Mouse (Mus musculus): ENCODE measurements around the gene Dph5. TPM values are rescaled to one million over a fixed set of nuclear protein-coding genes. Genes with fewer than 3 reads are reported as not detected.
A peak's percentile ranks its signal among the peaks of the same experiment; 100 is the strongest.

The Dph5 gene
- polyA plus RNA-seq, 2 experiments: 10.2 to 15.0 TPM

- no peak for TF ChIP-seq EP300 (IDR thresholded peaks at IDR 0.05; ENCODE audit: low read depth)
- TF ChIP-seq CTCF (IDR thresholded peaks at IDR 0.05; ENCODE audit: low read depth): no peak
- WGBS (ENCODE audit: insufficient replicate concordance): 38% methylated on average over 1 of the region's 1 CpGs
Measured at GRCm38 (mm10) chr3:115867901-115868300, 19.7 kb upstream of the Dph5 start.

GRCm38 (mm10) chr3:115869360-115869759 lies 18.3 kb upstream of the Dph5 start:
- H3K9ac ChIP-seq (replicated peaks): no peak overlapping the region
- DNase-seq (ENCODE audit: low read depth in 3 of 3, low spot score in 3 of 3) (peak in 2 of 3 experiments; percentile 38 to 45), ATAC-seq (ENCODE audit: insufficient read depth) (peak; percentile 78; the same call in 1 of the 2 replicates)
- H3K36me3 ChIP-seq (replicated peaks; ENCODE audit: control insufficient read depth, insufficient read depth, low read depth): no peaks in the 10 kb centered on the region
- no peak overlapping the region; the same call in 1 of the 2 replicates for H3K27ac ChIP-seq
- no peak overlapping the region for H3K4me2 ChIP-seq (ENCODE audit: low read depth)
- no peaks in the 10 kb centered on the region for H3K9me3 ChIP-seq (ENCODE audit: control insufficient read depth, low read length)
- TF ChIP-seq CTCF (IDR thresholded peaks at IDR 0.05; ENCODE audit: low read depth) (no peak), EP300 (IDR thresholded peaks at IDR 0.05; ENCODE audit: low read depth) (peak; percentile 46; the same call in 1 of the 2 replicates)
- H3K4me1 ChIP-seq (replicated peaks; ENCODE audit: control insufficient read depth in 2 of 2, insufficient read depth in 2 of 2, low read length in 1 of 2): peaks cover 0 to 8% of the 10 kb centered on the region in 2 experiments; a peak in 2 of 4 replicates
- 11% methylated on average over 2 of the region's 2 CpGs for WGBS (ENCODE audit: insufficient replicate concordance)
- H3K27me3 ChIP-seq (ENCODE audit: control insufficient read depth, insufficient read depth, low read length): no peaks in the 10 kb centered on the region
- H3K4me3 ChIP-seq (ENCODE audit: insufficient read depth in 1 of 2, low read depth in 2 of 2, low read length in 2 of 2): no peak overlapping the region

More at GRCm38 (mm10) chr3:115867901-115868300, 19.7 kb upstream of the Dph5 start:
- no peaks in the 10 kb centered on the region for H3K36me3 ChIP-seq (replicated peaks; ENCODE audit: control insufficient read depth, insufficient read depth, low read depth)
- H3K4me3 ChIP-seq (ENCODE audit: insufficient read depth in 1 of 2, low read depth in 2 of 2, low read length in 2 of 2): no peak overlapping the region
- no peaks in the 10 kb centered on the region for H3K27me3 ChIP-seq (ENCODE audit: control insufficient read depth, insufficient read depth, low read length)
- no peaks in the 10 kb centered on the region for H3K9me3 ChIP-seq (ENCODE audit: control insufficient read depth, low read length)
- H3K4me1 ChIP-seq (replicated peaks; ENCODE audit: control insufficient read depth in 2 of 2, insufficient read depth in 2 of 2, low read length in 1 of 2): peaks cover 0 to 8% of the 10 kb centered on the region in 2 experiments; a peak in 2 of 4 replicates
- H3K4me2 ChIP-seq (ENCODE audit: low read depth): no peak overlapping the region
- DNase-seq (ENCODE audit: low read depth in 3 of 3, low spot score in 3 of 3): no peak
- no peak overlapping the region for H3K9ac ChIP-seq (replicated peaks)
- no peak for ATAC-seq (ENCODE audit: insufficient read depth)
- H3K27ac ChIP-seq: no peak overlapping the region

GRCm38 (mm10) chr3:115875551-115875950 lies 12.1 kb upstream of the Dph5 start:
- ATAC-seq (ENCODE audit: insufficient read depth) (no peak), DNase-seq (ENCODE audit: low read depth in 3 of 3, low spot score in 3 of 3) (no peak)
- Histone ChIP-seq H3K27me3 (ENCODE audit: control insufficient read depth, insufficient read depth, low read length) (no peaks in the 10 kb centered on the region), H3K27ac (no peak overlapping the region), H3K4me1 (replicated peaks; ENCODE audit: control insufficient read depth in 2 of 2, insufficient read depth in 2 of 2, low read length in 1 of 2) (no peaks in the 10 kb centered on the region), H3K9me3 (ENCODE audit: control insufficient read depth, low read length) (no peaks in the 10 kb centered on the region), H3K36me3 (replicated peaks; ENCODE audit: control insufficient read depth, insufficient read depth, low read depth) (no peaks in the 10 kb centered on the region), H3K4me3 (ENCODE audit: insufficient read depth in 1 of 2, low read depth in 2 of 2, low read length in 2 of 2) (no peak overlapping the region), H3K4me2 (ENCODE audit: low read depth) (no peak overlapping the region), H3K9ac (replicated peaks) (no peak overlapping the region)
- no peak for TF ChIP-seq CTCF (IDR thresholded peaks at IDR 0.05; ENCODE audit: low read depth)
- no peak for TF ChIP-seq EP300 (IDR thresholded peaks at IDR 0.05; ENCODE audit: low read depth)
- WGBS (ENCODE audit: insufficient replicate concordance): 64% methylated on average over 6 of the region's 6 CpGs

GRCm38 (mm10) chr3:115877133-115877532 lies 10.5 kb upstream of the Dph5 start:
- H3K27ac ChIP-seq: no peak overlapping the region
- DNase-seq (ENCODE audit: low read depth in 3 of 3, low spot score in 3 of 3): no peak
- no peaks in the 10 kb centered on the region for H3K4me1 ChIP-seq (replicated peaks; ENCODE audit: control insufficient read depth in 2 of 2, insufficient read depth in 2 of 2, low read length in 1 of 2)
- no peak overlapping the region for H3K4me2 ChIP-seq (ENCODE audit: low read depth)
- no peaks in the 10 kb centered on the region for H3K36me3 ChIP-seq (replicated peaks; ENCODE audit: control insufficient read depth, insufficient read depth, low read depth)
- TF ChIP-seq CTCF (IDR thresholded peaks at IDR 0.05; ENCODE audit: low read depth) (no peak), EP300 (IDR thresholded peaks at IDR 0.05; ENCODE audit: low read depth) (no peak)
- H3K27me3 ChIP-seq (ENCODE audit: control insufficient read depth, insufficient read depth, low read length): no peaks in the 10 kb centered on the region
- no peaks in the 10 kb centered on the region for H3K9me3 ChIP-seq (ENCODE audit: control insufficient read depth, low read length)
- no peak overlapping the region for H3K9ac ChIP-seq (replicated peaks)
- WGBS (ENCODE audit: insufficient replicate concordance): 61% methylated on average over 1 of the region's 1 CpGs
- H3K4me3 ChIP-seq (ENCODE audit: insufficient read depth in 1 of 2, low read depth in 2 of 2, low read length in 2 of 2): no peak overlapping the region
- ATAC-seq (ENCODE audit: insufficient read depth): no peak

GRCm38 (mm10) chr3:115884086-115884485 lies 3.6 kb upstream of the Dph5 start:
- no peaks in the 10 kb centered on the region for H3K27me3 ChIP-seq (ENCODE audit: control insufficient read depth, insufficient read depth, low read length)
- no peak for ATAC-seq (ENCODE audit: insufficient read depth)
- 80% methylated on average over 1 of the region's 1 CpGs for WGBS (ENCODE audit: insufficient replicate concordance)
- no peaks in the 10 kb centered on the region for H3K36me3 ChIP-seq (replicated peaks; ENCODE audit: control insufficient read depth, insufficient read depth, low read depth)
- no peak overlapping the region for H3K4me3 ChIP-seq (ENCODE audit: insufficient read depth in 1 of 2, low read depth in 2 of 2, low read length in 2 of 2)
- no peaks in the 10 kb centered on the region for H3K9me3 ChIP-seq (ENCODE audit: control insufficient read depth, low read length)
- H3K4me1 ChIP-seq (replicated peaks; ENCODE audit: control insufficient read depth in 2 of 2, insufficient read depth in 2 of 2, low read length in 1 of 2): peaks cover 0 to 2% of the 10 kb centered on the region in 2 experiments; a peak in 2 of 4 replicates
- TF ChIP-seq CTCF (IDR thresholded peaks at IDR 0.05; ENCODE audit: low read depth) (no peak), EP300 (IDR thresholded peaks at IDR 0.05; ENCODE audit: low read depth) (no peak)
- H3K27ac ChIP-seq: no peak overlapping the region
- H3K4me2 ChIP-seq (ENCODE audit: low read depth): no peak overlapping the region
- DNase-seq (ENCODE audit: low read depth in 3 of 3, low spot score in 3 of 3): no peak
- H3K9ac ChIP-seq (replicated peaks): no peak overlapping the region

Measured in liver, embryonic 14.5 days (tissue).